Mouse (Mus musculus): Measurements from ENCODE around the gene Cdk6. TPM values are rescaled to one million over a fixed set of nuclear protein-coding genes. Genes with fewer than 3 reads are reported as not detected.

Cdk6 gene
- polyA plus RNA-seq, 1 experiment: not detected

DNA sequence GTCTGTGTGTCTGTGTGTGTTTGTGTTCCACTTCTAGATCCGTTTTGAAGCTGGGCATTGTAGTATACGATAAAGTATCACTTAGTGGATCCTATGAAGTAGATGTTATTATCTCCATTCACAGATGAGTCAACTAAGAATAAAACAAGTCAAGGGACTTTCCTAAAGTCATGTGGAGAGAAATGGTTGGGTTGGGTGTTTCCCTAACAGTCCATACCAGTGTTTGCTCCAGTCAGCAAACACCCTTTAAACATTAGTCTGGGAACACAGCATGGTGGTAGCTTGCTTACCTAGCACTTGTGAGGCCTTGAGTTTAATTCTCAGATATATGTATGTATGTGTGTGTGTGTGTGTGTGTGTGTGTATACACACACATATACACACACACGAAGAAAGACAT, 168.2 kb downstream of the Cdk6 start:
- 82% methylated on average over 3 of the region's 3 CpGs for WGBS

GRCm38 (mm10) chr5:3511097-3511795, 170.0 kb downstream of the Cdk6 start:
- no peaks in the 10 kb centered on the region for H3K4me1 ChIP-seq (ENCODE audit: control insufficient read depth, insufficient read depth, low read length)
- no peak for TF ChIP-seq POLR2A (IDR thresholded peaks at IDR 0.05; ENCODE audit: insufficient read depth, low read depth, low read length)
- TF ChIP-seq CTCF (IDR thresholded peaks at IDR 0.05; ENCODE audit: insufficient read depth, low read depth, low read length): no peak
- H3K4me3 ChIP-seq (ENCODE audit: insufficient read depth, low read depth, low read length): no peak overlapping the region
- no peak overlapping the region for H3K27ac ChIP-seq (ENCODE audit: insufficient read depth, low read depth, low read length)
- WGBS: 68% methylated on average over 10 of the region's 10 CpGs

More for the DNA sequence above, 168.2 kb downstream of the Cdk6 start:
- no peak overlapping the region for H3K4me3 ChIP-seq (ENCODE audit: insufficient read depth, low read depth, low read length)
- no peak overlapping the region for H3K27ac ChIP-seq (ENCODE audit: insufficient read depth, low read depth, low read length)
- H3K4me1 ChIP-seq (ENCODE audit: control insufficient read depth, insufficient read depth, low read length): no peaks in the 10 kb centered on the region
- TF ChIP-seq POLR2A (IDR thresholded peaks at IDR 0.05; ENCODE audit: insufficient read depth, low read depth, low read length): no peak
- no peak for TF ChIP-seq CTCF (IDR thresholded peaks at IDR 0.05; ENCODE audit: insufficient read depth, low read depth, low read length)

GRCm38 (mm10) chr5:3512584-3512983, 171.3 kb downstream of the Cdk6 start:
- no peak for TF ChIP-seq POLR2A (IDR thresholded peaks at IDR 0.05; ENCODE audit: insufficient read depth, low read depth, low read length)
- no peak for TF ChIP-seq CTCF (IDR thresholded peaks at IDR 0.05; ENCODE audit: insufficient read depth, low read depth, low read length)
- Histone ChIP-seq H3K4me3 (ENCODE audit: insufficient read depth, low read depth, low read length) (no peak overlapping the region), H3K4me1 (ENCODE audit: control insufficient read depth, insufficient read depth, low read length) (peaks cover 2% of the 10 kb centered on the region; the same call in 1 of the 2 replicates), H3K27ac (ENCODE audit: insufficient read depth, low read depth, low read length) (no peak overlapping the region)
- 77% methylated on average over 4 of the region's 4 CpGs for WGBS

DNA sequence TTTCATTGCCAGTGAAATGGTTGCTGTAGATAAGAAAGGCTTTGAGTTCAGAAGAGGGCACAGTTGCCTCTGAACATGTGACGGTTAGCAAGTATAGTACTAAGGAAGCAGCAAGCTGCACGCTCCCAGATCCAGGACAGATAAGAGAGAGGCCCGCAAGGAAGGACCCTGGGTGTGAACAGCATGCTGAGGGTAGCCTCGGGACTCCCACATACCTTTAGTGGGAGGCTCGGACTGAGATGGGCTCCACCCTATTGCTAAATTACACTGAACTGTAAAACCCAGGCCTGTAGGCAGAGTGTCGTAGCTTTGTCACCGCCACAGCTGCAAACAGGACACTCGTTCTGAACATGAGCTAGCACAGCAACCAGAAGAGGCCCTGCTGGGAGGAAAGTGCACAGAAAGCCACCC, 173.6 kb downstream of the Cdk6 start:
- Histone ChIP-seq H3K27ac (ENCODE audit: insufficient read depth, low read depth, low read length) (no peak overlapping the region), H3K4me3 (ENCODE audit: insufficient read depth, low read depth, low read length) (no peak overlapping the region), H3K4me1 (ENCODE audit: control insufficient read depth, insufficient read depth, low read length) (peaks cover 2% of the 10 kb centered on the region; the same call in 1 of the 2 replicates)
- WGBS: 86% methylated on average over 8 of the region's 8 CpGs
- TF ChIP-seq CTCF (IDR thresholded peaks at IDR 0.05; ENCODE audit: insufficient read depth, low read depth, low read length) (no peak), POLR2A (IDR thresholded peaks at IDR 0.05; ENCODE audit: insufficient read depth, low read depth, low read length) (no peak)

DNA sequence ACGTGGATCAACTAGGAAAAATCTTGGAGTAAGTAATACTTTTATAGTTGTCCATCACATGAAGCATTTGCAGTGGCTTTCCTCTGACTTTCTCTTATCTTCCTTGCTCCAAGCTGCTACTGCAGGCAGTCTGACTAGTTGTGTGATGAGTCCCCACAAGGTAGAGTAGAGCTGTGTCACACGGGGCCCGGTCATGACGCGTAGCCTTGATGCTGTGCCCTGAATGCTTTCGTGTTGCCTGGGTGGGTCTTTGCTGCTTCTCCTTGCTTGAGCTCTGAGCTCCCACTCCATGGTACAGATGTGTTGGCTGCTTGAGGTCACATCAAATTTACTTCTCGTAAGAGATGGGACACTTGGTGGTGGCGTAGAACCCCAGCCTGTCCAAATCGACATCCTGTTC, 174.2 kb downstream of the Cdk6 start:
- H3K4me3 ChIP-seq (ENCODE audit: insufficient read depth, low read depth, low read length): no peak overlapping the region
- 96% methylated on average over 9 of the region's 9 CpGs for WGBS
- peaks cover 2% of the 10 kb centered on the region; the same call in 1 of the 2 replicates for H3K4me1 ChIP-seq (ENCODE audit: control insufficient read depth, insufficient read depth, low read length)
- TF ChIP-seq CTCF (IDR thresholded peaks at IDR 0.05; ENCODE audit: insufficient read depth, low read depth, low read length): no peak
- TF ChIP-seq POLR2A (IDR thresholded peaks at IDR 0.05; ENCODE audit: insufficient read depth, low read depth, low read length): no peak
- no peak overlapping the region for H3K27ac ChIP-seq (ENCODE audit: insufficient read depth, low read depth, low read length)

GRCm38 (mm10) chr5:3516481-3517075, 175.3 kb downstream of the Cdk6 start:
- 37% methylated on average over 9 of the region's 9 CpGs for WGBS
- peaks cover 2% of the 10 kb centered on the region; the same call in 1 of the 2 replicates for H3K4me1 ChIP-seq (ENCODE audit: control insufficient read depth, insufficient read depth, low read length)
- no peak overlapping the region for H3K27ac ChIP-seq (ENCODE audit: insufficient read depth, low read depth, low read length)
- no peak overlapping the region for H3K4me3 ChIP-seq (ENCODE audit: insufficient read depth, low read depth, low read length)
- no peak for TF ChIP-seq CTCF (IDR thresholded peaks at IDR 0.05; ENCODE audit: insufficient read depth, low read depth, low read length)
- no peak for TF ChIP-seq POLR2A (IDR thresholded peaks at IDR 0.05; ENCODE audit: insufficient read depth, low read depth, low read length)

GRCm38 (mm10) chr5:3520493-3521359, 179.4 kb downstream of the Cdk6 start:
- Histone ChIP-seq H3K4me3 (ENCODE audit: insufficient read depth, low read depth, low read length) (no peak overlapping the region), H3K27ac (ENCODE audit: insufficient read depth, low read depth, low read length) (no peak overlapping the region), H3K4me1 (ENCODE audit: control insufficient read depth, insufficient read depth, low read length) (peaks cover 2% of the 10 kb centered on the region; the same call in 1 of the 2 replicates)
- WGBS: 71% methylated on average over 18 of the region's 18 CpGs
- TF ChIP-seq CTCF (IDR thresholded peaks at IDR 0.05; ENCODE audit: insufficient read depth, low read depth, low read length) (no peak), POLR2A (IDR thresholded peaks at IDR 0.05; ENCODE audit: insufficient read depth, low read depth, low read length) (no peak)

GRCm38 (mm10) chr5:3521741-3522140, 180.5 kb downstream of the Cdk6 start:
- 87% methylated on average over 12 of the region's 12 CpGs for WGBS
- no peak overlapping the region for H3K4me3 ChIP-seq (ENCODE audit: insufficient read depth, low read depth, low read length)
- no peaks in the 10 kb centered on the region for H3K4me1 ChIP-seq (ENCODE audit: control insufficient read depth, insufficient read depth, low read length)
- no peak for TF ChIP-seq POLR2A (IDR thresholded peaks at IDR 0.05; ENCODE audit: insufficient read depth, low read depth, low read length)
- TF ChIP-seq CTCF (IDR thresholded peaks at IDR 0.05; ENCODE audit: insufficient read depth, low read depth, low read length): no peak
- no peak overlapping the region for H3K27ac ChIP-seq (ENCODE audit: insufficient read depth, low read depth, low read length)

Measured in olfactory bulb, adult 2 months (tissue).